Mouse (Mus musculus) heart, postnatal 25 days (tissue): Measurements from ENCODE around the gene Tyw1. TPM values are rescaled to one million over a fixed set of nuclear protein-coding genes. Genes with fewer than 3 reads are reported as not detected.
A peak's percentile ranks its signal among the peaks of the same experiment; 100 is the strongest.
"Not testable (repeated sequence)": the region's sequence is repeated elsewhere in the genome, so short reads cannot be mapped to it uniquely, and the experiment has no call there.

ENCODE experiments used
- DNase-seq: peaks from one replicate; pipeline ENCODE4 v3.0.0; 2022; ENCODE audit warnings: low spot score
- intact Hi-C: fragments of 180-260 bp; cut with DNase I; formaldehyde crosslinking; loops from one replicate; pipeline ENCODE4 v1.15.1; 2025
- total RNA-seq, 2 experiments: library from RNA; stranded (reverse); gene quantifications; 2 replicates each; pipeline ENCODE4 v1.2.3; 2021

Tyw1 gene
- 1 to 10 TPM; 7.7 to 7.9 TPM for total RNA-seq

- DNase-seq: peak; percentile 97
- intact Hi-C loops: no loop called here
These were observed at the start of gene Tyw1, which contains the start of gene Sbds for GRCm38 (mm10) chr5:130255017-130255720. Gene Tyw1, plus strand, starts transcription at chr5:130255619. Gene Sbds, minus strand, starts transcription at chr5:130255530.

DNA sequence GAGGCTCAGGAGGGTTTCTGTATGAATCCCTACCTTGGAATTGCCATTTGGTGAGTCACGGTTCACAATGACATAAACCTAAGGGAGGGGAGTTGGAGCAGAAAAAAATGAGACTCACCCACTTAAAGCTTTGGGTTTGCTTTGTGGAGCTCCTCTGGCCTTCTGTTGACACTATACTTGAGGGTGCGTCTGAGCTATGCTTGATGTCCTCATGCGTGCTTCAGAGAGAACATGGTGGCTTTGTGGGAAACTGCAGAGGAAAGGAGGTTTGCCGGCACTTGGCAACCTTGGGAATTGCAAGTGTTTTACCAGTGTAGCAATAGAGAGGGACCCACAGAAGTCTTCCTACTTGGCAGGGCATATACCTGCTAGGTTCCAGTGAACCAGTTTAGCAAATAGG is 48.1 kb upstream of the Tyw1 start:
- DNase-seq: no peak
- intact Hi-C loops: no loop called here

DNA sequence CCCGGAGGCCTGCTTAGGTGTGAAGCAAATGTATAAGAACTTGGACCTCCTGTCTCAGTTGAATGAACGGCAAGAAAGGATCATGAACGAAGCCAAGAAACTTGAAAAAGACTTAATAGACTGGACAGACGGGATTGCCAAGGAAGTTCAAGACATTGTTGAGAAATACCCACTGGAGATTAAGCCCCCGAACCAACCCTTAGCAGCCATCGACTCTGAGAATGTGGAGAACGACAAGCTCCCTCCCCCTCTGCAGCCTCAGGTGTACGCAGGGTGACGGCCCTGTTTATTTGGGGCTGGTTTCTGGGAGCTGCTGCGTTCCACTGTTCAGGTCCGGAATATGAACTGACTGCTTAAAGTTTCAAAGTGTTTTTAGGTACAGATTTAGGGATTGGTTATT is 42.5 kb upstream of the Tyw1 start:
- DNase-seq: no peak
- intact Hi-C loops: no loop called here

- intact Hi-C loops: no loop called here
These were observed 38.6 kb upstream of the Tyw1 start, which contains the start of gene Tmem248 for GRCm38 (mm10) chr5:130216781-130217180. Gene Tmem248, plus strand, starts transcription at chr5:130217081.

GRCm38 (mm10) chr5:130217406-130217805 is 38.0 kb upstream of the Tyw1 start:
- DNase-seq: no peak

More at GRCm38 (mm10) chr5:130216781-130217180, 38.6 kb upstream of the Tyw1 start, which contains the start of gene Tmem248:
- no peak for DNase-seq

GRCm38 (mm10) chr5:130218336-130218735 is 37.1 kb upstream of the Tyw1 start:
- no peak for DNase-seq
- intact Hi-C loops: no loop called here

More at GRCm38 (mm10) chr5:130217406-130217805, 38.0 kb upstream of the Tyw1 start:
- intact Hi-C loops: no loop called here

DNA sequence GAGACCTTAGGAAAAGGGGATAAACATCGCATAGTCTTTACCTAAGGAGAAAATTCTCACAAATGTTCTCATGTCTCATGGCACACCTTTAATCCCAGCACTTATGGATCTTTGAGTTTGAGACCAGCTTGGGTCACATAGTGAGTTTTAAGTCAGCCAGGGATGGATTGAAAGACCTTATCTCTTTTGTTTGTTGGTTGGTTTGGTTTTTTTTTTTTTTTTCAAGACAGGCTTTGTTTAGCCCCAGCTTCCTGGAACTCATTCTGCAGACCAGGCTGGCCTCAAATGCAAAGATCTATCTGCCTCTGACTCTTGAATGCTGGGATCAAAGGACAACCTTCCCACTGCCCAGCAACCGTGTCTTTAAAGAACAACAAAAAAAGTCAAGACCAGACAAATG is 34.1 kb upstream of the Tyw1 start:
- DNase-seq: no peak
- intact Hi-C loops: loop anchor here (5.0 kb wide), 1 partner anchor 219 kb away; the partner anchor contains the start of gene Gusb

DNA sequence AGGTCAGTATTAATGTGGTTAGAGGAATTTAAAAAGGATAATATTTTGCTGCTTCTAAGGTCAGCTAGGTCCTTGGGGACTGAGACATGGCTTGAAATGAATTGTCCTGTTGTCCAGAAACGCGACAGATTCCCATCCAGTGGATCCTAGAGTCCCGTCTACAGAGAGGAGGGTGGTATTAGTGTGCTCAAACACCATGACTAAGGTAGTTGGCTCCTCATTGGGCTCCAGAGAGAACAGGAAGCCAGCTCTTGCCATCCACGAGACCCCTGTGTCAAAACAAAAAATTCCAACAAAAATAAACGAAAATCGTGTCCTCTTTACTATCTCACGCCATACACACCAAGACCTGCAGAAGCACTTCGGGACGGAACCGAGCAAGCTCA is 33.7 kb upstream of the Tyw1 start:
- intact Hi-C loops: loop anchor here (5.0 kb wide), 1 partner anchor 219 kb away; the partner anchor contains the start of gene Gusb
- no peak for DNase-seq

GRCm38 (mm10) chr5:130222146-130223004 is 33.0 kb upstream of the Tyw1 start:
- peak; percentile 89 for DNase-seq
- intact Hi-C loops: loop anchor here (5.0 kb wide), 1 partner anchor 220 kb away; the partner anchor contains the start of gene Gusb

- intact Hi-C loops: no loop called here
These were observed 28.6 kb upstream of the Tyw1 start for GRCm38 (mm10) chr5:130226790-130227189.

GRCm38 (mm10) chr5:130228120-130228519 is 27.3 kb upstream of the Tyw1 start:
- intact Hi-C loops: no loop called here
- DNase-seq: no peak

More at GRCm38 (mm10) chr5:130226790-130227189, 28.6 kb upstream of the Tyw1 start:
- DNase-seq: no peak

DNA sequence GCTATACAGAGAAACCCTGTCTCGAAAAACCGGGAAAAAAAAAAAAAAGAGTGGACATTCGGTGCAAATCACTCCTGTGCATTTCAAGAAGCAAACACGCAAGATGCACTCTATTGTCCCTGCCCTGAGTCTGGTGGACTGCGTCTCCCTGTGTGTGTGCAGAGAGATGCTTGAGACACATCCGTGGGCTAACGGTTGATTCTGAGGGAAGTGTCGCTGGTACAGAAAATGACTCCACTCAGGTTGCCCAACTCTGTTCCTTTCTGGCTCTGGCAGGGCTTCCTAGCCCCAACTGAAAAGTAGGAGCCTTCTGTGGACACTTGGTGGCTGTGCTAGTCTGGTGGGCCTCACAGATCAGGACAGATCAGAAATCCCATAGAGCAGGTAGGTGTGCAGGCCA is 19.1 kb upstream of the Tyw1 start:
- intact Hi-C loops: no loop called here
- DNase-seq: no peak

DNA sequence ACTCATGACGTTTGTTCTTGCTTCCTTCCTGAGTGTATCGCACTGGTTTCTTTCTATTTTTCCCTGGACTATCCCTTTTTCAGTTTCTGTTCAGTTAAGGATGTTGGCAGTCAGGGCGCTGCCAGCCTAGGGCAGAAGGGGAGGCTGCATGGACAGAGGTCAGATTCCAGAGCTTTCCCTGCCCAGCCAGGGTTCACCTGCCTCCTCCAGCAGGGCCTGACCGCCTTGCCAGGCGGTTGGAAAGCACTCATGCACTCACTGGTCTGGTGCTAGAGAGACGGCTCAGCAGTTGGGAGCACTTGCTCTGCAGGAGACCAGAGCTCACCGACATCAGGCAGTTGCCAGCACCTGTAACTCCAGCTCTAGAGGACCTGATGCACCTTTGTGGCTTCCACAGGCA is 16.2 kb upstream of the Tyw1 start:
- intact Hi-C loops: no loop called here
- DNase-seq: no peak

- DNase-seq: no peak
- intact Hi-C loops: no loop called here
These were observed 15.6 kb upstream of the Tyw1 start for GRCm38 (mm10) chr5:130239856-130240255.

DNA sequence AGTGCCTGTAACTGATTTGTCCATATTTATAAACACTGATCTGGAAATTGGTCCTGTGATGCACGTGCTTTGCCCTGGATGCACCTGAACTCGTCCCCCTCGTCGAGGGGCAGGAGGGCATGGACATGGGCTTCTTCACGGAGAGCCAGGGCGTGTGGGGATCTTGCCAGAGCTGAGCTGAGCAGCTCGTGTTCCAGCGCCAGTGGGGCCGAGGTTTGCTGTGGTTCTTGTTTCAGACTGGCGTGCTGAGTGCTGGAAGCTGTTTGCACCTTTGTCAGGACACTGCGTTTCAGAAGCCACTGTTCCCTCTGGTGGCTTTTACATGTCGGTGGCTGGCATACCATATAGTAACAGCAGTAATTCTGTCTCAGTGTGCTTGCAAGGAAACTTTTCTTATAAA is 14.0 kb upstream of the Tyw1 start:
- intact Hi-C loops: no loop called here
- DNase-seq: no peak

- DNase-seq: no peak
- intact Hi-C loops: no loop called here
These were observed 7.6 kb upstream of the Tyw1 start for GRCm38 (mm10) chr5:130247823-130248222.

DNA sequence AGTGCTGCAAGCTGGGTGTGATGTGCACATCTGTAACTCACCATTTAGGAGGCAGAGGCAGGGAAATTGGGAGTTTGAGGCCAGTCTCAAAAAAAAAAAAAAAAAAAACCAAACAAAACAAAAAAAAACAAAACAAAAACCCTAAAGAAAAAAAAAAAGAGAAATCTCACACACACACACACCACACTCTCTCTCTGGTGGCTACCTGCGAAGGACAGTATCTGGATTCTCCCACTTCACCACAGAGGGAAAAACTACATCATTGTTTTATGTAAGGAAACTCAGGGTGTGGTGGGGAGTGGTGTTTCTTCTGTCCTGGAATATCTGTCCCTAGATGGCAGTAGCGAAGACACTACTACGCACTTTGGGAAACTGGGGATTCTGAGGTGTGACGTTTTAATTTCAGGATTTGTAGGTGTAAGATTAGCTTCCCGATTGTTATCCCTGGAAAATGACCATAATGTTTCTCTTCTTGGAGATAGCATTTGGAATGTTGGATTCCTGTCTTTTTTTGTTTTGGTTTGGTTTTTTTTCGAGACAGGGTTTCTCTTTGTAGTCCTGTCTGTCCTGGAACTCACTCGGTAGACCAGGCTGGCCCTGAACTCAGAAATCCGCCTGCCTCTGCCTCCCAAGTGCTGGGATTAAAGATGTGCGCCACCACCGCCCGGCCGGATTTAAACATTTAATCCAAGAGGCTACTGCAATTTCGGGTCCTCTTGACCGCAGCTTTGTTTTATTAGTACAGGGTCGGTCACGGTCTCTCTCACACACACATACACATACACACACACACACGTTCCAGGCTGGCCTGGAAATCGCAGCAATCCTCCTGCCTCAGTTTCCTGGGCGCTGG is 1.0 kb upstream of the Tyw1 start:
- intact Hi-C loops: no loop called here
- no peak for DNase-seq

GRCm38 (mm10) chr5:130255799-130256525 is 543 bp downstream of the Tyw1 start:
- DNase-seq, intact Hi-C loops: not testable (repeated sequence)

DNA sequence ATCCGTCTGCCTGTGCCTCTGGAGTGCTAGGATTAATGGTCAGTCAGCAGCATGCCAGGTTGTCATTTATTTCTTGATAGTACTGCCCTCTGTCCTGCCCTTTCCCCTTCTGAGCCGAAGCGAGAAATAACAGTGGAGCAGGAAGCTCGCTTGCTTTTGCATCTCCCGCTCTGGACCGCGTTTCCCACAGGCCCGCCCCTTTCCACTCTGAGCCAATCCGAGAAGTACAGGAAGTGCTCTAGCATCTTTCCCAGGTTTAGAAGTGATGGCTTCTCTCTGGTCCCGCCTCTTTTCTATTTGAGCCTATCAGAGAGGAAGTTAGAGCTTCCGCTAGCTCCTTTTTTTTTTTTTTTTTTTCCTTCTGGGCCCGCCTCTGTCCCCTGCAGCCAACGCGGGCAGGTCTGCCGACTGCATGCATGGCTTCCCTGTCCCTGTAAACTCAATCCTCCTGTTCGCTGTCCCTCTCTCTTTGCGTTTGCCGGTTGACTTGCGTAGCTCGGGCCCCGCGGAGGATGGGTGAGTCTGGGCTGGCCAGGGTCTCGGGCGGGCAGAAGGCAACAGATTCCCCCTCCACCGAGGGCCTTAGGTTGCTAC is 1.4 kb downstream of the Tyw1 start:
- peak; percentile 92 for DNase-seq
- intact Hi-C loops: no loop called here
